Mouse (Mus musculus): ENCODE data around the gene Mrgpre. TPM values are rescaled to one million over a fixed set of nuclear protein-coding genes. Genes with fewer than 3 reads are reported as not detected.

The Mrgpre gene
- total RNA-seq (2014; rRNA removed) (0.09 and 0.54 TPM in 2 replicates), polyA plus RNA-seq (2012; rRNA removed) (0.52 and 0.78 TPM in 2 replicates)

DNA sequence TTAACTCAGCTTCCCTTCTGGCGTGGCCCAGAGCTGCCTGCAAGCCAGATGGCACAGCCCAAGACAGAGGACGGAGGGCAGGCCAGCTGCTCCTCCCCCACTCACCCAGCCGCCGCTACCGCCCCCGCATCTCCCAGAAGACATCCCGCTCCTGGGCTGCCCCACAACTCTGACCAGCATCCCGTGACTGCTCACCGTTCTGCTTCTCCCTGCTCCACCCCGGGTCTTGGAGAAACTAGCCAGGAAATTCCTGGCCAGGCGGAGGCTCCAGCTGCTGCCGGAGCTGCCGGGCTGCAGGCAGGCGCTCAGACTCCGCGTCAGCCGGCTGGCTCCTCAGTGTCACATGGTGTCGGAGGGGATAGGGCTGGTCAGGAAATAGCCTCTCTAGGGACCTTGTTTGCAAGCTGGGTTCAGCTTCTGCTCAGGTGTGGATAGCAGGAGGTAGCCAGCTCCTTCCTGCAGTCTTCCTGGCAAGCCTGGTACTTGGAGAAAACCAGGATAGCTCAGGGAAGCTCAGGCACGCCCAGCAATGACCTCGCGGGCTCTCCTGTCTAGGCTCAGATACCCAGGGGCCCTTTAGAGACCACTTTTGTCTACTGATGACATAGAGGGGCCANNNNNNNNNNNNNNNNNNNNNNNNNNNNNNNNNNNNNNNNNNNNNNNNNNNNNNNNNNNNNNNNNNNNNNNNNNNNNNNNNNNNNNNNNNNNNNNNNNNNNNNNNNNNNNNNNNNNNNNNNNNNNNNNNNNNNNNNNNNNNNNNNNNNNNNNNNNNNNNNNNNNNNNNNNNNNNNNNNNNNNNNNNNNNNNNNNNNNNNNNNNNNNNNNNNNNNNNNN is at the start of gene Mrgpre:
Mrgpre (minus strand) TSS at position 505 of the 834 bp plus-strand sequence.
- peaks cover 3% of the 10 kb centered on the region; the same call in 1 of the 2 replicates for H3K4me1 ChIP-seq (ENCODE audit: control insufficient read depth, insufficient read depth, low read length)
- no peaks in the 10 kb centered on the region for H3K27me3 ChIP-seq (ENCODE audit: control insufficient read depth, insufficient read depth, low read length)
- H3K27ac ChIP-seq (replicated peaks; ENCODE audit: insufficient read depth, low read depth, low read length): no peak within 1 kb of the TSS
- DNase-seq (ENCODE audit: extremely low read depth, low read depth, low spot score): no peak
- no peaks in the 10 kb centered on the region for H3K79me2 ChIP-seq (ENCODE audit: control insufficient read depth, insufficient read depth, low read length)
- TF ChIP-seq CTCF (IDR thresholded peaks at IDR 0.05; ENCODE audit: low read depth, low read length) (no peak), POLR2A (IDR thresholded peaks at IDR 0.05; ENCODE audit: extremely low read depth, insufficient read depth, low read length) (no peak)
- H3K9ac ChIP-seq (ENCODE audit: low read depth, low read length): peak within 1 kb of the TSS; percentile 37; the same call in 1 of the 2 replicates
- WGBS: 7% methylated on average over 21 of the region's 21 CpGs
- peak within 1 kb of the TSS; percentile 53 for H3K4me3 ChIP-seq (ENCODE audit: insufficient read depth, low read depth, low read length)
- no peaks in the 10 kb centered on the region for H3K36me3 ChIP-seq (ENCODE audit: control insufficient read depth, insufficient read depth, low read length)

DNA sequence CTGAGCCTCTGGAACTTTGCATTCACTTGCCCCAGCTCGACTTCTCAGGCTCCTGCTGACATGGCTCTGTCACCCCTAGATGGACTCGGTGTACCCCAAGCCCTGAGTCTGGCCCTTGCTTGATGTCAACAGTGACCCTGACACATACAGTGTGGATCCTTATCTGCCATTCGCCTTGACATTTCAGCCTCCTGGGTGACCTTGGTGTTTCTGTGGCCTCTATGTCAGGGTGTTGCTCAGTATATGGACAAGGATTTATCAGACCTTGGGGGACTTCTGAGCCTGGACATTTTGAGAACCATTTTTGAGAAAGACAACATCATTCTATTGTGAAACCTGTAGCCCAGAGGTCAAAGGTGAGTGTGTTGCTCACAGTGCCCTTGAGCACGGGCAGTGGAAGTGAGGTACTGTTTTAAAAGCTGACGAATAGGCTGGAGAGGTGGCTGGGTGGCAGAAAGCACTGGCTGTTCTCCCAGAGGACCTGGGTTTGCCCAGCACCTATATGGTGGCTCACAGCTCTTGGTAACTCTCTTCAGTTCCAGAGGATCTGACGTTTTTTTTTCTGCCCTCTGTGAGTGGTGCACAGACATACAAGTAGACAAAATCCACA is 49.4 kb upstream of the Mrgpre start:
- DNase-seq (ENCODE audit: extremely low read depth, low read depth, low spot score): peak; percentile 91
- peaks cover 35% of the 10 kb centered on the region for H3K4me1 ChIP-seq (ENCODE audit: control insufficient read depth, insufficient read depth, low read length)

DNA sequence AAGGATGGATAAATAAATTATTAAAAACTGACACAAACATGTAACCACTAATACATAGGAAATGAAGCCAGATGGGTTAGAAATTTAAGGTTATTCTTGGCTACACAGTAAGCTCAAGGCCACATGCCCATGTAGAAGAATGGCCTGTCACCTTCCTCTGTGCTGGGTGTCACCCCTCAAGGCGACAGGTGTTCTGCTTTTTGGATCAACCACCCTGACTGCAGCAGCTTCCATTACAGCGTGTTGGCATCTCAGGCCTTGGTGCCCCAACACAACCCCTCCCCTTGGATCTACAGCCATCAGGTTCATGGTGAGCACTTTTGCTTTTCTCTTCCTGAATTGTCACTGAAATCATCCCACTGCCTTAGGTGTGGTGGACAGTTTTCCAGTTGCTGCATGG is 48.3 kb upstream of the Mrgpre start:
- Histone ChIP-seq H3K27me3 (ENCODE audit: control insufficient read depth, insufficient read depth, low read length) (no peaks in the 10 kb centered on the region), H3K4me3 (ENCODE audit: insufficient read depth, low read depth, low read length) (no peak overlapping the region), H3K79me2 (ENCODE audit: control insufficient read depth, insufficient read depth, low read length) (peaks cover 7% of the 10 kb centered on the region; the same call in 1 of the 2 replicates), H3K27ac (replicated peaks; ENCODE audit: insufficient read depth, low read depth, low read length) (peak overlapping the region; percentile 83), H3K9ac (ENCODE audit: low read depth, low read length) (no peak overlapping the region), H3K4me1 (ENCODE audit: control insufficient read depth, insufficient read depth, low read length) (peaks cover 35% of the 10 kb centered on the region), H3K36me3 (ENCODE audit: control insufficient read depth, insufficient read depth, low read length) (peaks cover 8% of the 10 kb centered on the region)
- no peak for DNase-seq (ENCODE audit: extremely low read depth, low read depth, low spot score)
- WGBS: 96% methylated on average over 2 of the region's 2 CpGs
- TF ChIP-seq CTCF (IDR thresholded peaks at IDR 0.05; ENCODE audit: low read depth, low read length): no peak
- no peak for TF ChIP-seq POLR2A (IDR thresholded peaks at IDR 0.05; ENCODE audit: extremely low read depth, insufficient read depth, low read length)

More for the DNA sequence above, 49.4 kb upstream of the Mrgpre start:
- 23% methylated on average over 6 of the region's 6 CpGs for WGBS
- H3K4me3 ChIP-seq (ENCODE audit: insufficient read depth, low read depth, low read length): no peak overlapping the region
- no peaks in the 10 kb centered on the region for H3K27me3 ChIP-seq (ENCODE audit: control insufficient read depth, insufficient read depth, low read length)
- peak overlapping the region; percentile 83 for H3K27ac ChIP-seq (replicated peaks; ENCODE audit: insufficient read depth, low read depth, low read length)
- no peak for TF ChIP-seq CTCF (IDR thresholded peaks at IDR 0.05; ENCODE audit: low read depth, low read length)
- no peak for TF ChIP-seq POLR2A (IDR thresholded peaks at IDR 0.05; ENCODE audit: extremely low read depth, insufficient read depth, low read length)
- peaks cover 7% of the 10 kb centered on the region; the same call in 1 of the 2 replicates for H3K79me2 ChIP-seq (ENCODE audit: control insufficient read depth, insufficient read depth, low read length)
- H3K36me3 ChIP-seq (ENCODE audit: control insufficient read depth, insufficient read depth, low read length): peaks cover 17% of the 10 kb centered on the region
- H3K9ac ChIP-seq (ENCODE audit: low read depth, low read length): no peak overlapping the region

DNA sequence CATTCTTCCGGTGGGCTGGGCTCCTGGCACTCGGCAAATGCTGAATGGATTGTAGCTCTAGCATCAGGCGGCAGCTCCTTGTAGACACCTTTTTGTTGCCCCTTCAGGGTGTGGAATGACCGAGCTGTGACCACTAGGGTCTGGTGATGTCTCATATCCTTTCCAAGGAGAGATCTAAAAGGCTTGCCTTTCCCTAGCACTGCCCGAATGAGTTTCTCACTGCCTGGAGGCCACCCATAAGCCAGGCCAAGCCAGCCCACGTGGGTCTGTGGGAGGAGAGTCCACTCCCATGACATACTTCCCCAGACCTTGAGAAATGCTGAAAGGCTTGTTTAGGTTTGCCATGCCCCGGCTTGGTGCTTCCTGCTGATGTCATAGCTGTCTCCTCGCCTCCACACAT is 47.9 kb upstream of the Mrgpre start:
- H3K27ac ChIP-seq (replicated peaks; ENCODE audit: insufficient read depth, low read depth, low read length): peak overlapping the region; percentile 8; the same call in 1 of the 2 replicates
- WGBS: 60% methylated on average over 8 of the region's 8 CpGs
- no peak for DNase-seq (ENCODE audit: extremely low read depth, low read depth, low spot score)
- no peak overlapping the region for H3K9ac ChIP-seq (ENCODE audit: low read depth, low read length)
- H3K4me1 ChIP-seq (ENCODE audit: control insufficient read depth, insufficient read depth, low read length): peaks cover 35% of the 10 kb centered on the region
- no peak overlapping the region for H3K4me3 ChIP-seq (ENCODE audit: insufficient read depth, low read depth, low read length)
- peaks cover 7% of the 10 kb centered on the region; the same call in 1 of the 2 replicates for H3K79me2 ChIP-seq (ENCODE audit: control insufficient read depth, insufficient read depth, low read length)
- no peaks in the 10 kb centered on the region for H3K27me3 ChIP-seq (ENCODE audit: control insufficient read depth, insufficient read depth, low read length)
- peaks cover 5% of the 10 kb centered on the region; the same call in 1 of the 2 replicates for H3K36me3 ChIP-seq (ENCODE audit: control insufficient read depth, insufficient read depth, low read length)
- TF ChIP-seq CTCF (IDR thresholded peaks at IDR 0.05; ENCODE audit: low read depth, low read length): no peak
- no peak for TF ChIP-seq POLR2A (IDR thresholded peaks at IDR 0.05; ENCODE audit: extremely low read depth, insufficient read depth, low read length)

DNA sequence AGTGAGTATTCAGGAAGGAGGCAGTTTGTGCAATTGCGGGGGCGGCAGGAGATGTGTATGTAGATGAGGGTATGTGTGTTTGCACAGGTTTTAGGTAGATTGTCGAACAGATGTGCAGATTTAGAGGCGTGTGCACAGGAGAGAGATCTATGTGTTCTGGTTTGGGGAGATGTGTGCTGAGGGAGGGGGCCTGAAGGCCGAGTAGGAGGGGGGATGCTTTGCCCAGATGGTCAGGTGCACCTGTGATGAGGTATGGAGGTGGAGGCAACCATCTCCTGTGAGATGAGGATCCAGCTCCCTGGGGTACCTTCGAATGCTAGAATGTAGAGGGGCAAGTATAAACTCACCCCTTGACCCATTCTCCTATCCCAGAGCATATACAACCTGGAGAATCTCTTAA is 46.1 kb upstream of the Mrgpre start:
- no peaks in the 10 kb centered on the region for H3K36me3 ChIP-seq (ENCODE audit: control insufficient read depth, insufficient read depth, low read length)
- no peak for TF ChIP-seq CTCF (IDR thresholded peaks at IDR 0.05; ENCODE audit: low read depth, low read length)
- TF ChIP-seq POLR2A (IDR thresholded peaks at IDR 0.05; ENCODE audit: extremely low read depth, insufficient read depth, low read length): no peak
- H3K4me3 ChIP-seq (ENCODE audit: insufficient read depth, low read depth, low read length): peak overlapping the region; percentile 59
- WGBS: 8% methylated on average over 6 of the region's 6 CpGs
- H3K9ac ChIP-seq (ENCODE audit: low read depth, low read length): peak overlapping the region; percentile 74
- H3K79me2 ChIP-seq (ENCODE audit: control insufficient read depth, insufficient read depth, low read length): peaks cover 7% of the 10 kb centered on the region; the same call in 1 of the 2 replicates
- DNase-seq (ENCODE audit: extremely low read depth, low read depth, low spot score): no peak
- no peaks in the 10 kb centered on the region for H3K27me3 ChIP-seq (ENCODE audit: control insufficient read depth, insufficient read depth, low read length)
- H3K4me1 ChIP-seq (ENCODE audit: control insufficient read depth, insufficient read depth, low read length): peaks cover 34% of the 10 kb centered on the region
- H3K27ac ChIP-seq (replicated peaks; ENCODE audit: insufficient read depth, low read depth, low read length): peak overlapping the region; percentile 51

All from liver, adult 2 months (tissue).